Mouse (Mus musculus): ENCODE results near the gene Sacs.

- TF ChIP-seq CTCF (IDR thresholded peaks at IDR 0.05; ENCODE audit: low read depth, low read length) (no peak), POLR2A (IDR thresholded peaks at IDR 0.05; ENCODE audit: insufficient read depth, low read length) (no peak), EP300 (IDR thresholded peaks at IDR 0.05; ENCODE audit: insufficient read depth, low read depth, low read length) (no peak)
These were observed 847 bp upstream of the Sacs start for GRCm38 (mm10) chr14:61137410-61137809.
